Mouse (Mus musculus) erythroblast, embryonic 14.5 days (primary cell): ENCODE measurements at regions not wholly inside any gene's neighbourhood (a gene's known extent, or its start where the extent isn't known, plus 50 kb on each side); places are given as distances from the start of the nearest gene placed in this dataset.

ENCODE experiments used
- GATA1 ChIP-seq: IDR thresholded peaks from 2 replicates; pipeline ENCODE4 v1.6.1; 2012; ENCODE audit warnings: low read length, inconsistent platforms, mixed read lengths
- TAL1 ChIP-seq: IDR thresholded peaks from 3 replicates; pipeline ENCODE4 v1.6.1; 2012; ENCODE audit warnings: low read length, inconsistent platforms, mixed read lengths

DNA sequence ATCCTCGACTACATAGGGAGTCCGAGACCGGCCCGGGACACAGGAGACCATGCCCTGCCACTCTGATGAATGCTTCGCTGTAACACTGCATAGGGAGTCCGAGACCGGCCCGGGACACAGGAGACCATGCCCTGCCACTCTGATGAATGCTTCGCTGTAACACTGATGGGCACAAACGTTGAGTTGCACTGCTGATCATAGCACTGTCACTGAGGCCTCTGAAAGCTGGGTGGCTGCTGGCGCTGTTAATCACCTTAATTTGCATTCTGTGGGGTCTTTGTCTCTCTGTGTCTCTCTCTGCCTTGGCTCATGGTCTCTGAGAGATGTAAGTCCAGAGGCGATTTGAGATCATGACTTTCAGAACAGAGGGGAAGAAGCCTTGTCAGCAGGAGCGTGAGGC, 133.7 kb upstream of the Plekha5 start:
- TF ChIP-seq TAL1 (no peak), GATA1 (no peak)
